Mouse (Mus musculus): ENCODE measurements at regions not wholly inside any gene's neighbourhood (a gene's known extent, or its start where the extent isn't known, plus 50 kb on each side); places are given as distances from the start of the nearest gene placed in this dataset.

DNA sequence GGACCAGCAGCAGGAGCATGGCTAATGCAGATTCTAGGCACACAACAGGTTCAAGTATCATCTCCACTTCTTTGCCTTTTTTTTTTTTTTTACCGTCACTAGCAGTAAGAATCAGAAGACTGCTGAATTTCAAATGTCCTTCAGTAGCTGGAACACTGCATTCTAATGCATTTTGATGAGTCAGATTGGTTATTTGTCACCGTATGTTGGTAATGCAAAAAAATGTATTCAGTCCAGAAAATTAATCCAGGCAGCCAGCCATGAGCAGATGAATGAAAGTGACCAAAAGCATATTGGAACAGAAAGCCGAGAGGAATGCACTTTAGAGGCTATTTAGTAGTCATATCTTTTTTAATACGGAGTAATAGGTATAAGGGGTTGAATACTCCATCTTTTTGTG, 322.4 kb upstream of the Pard3b start:
- DNase-seq (ENCODE audit: low spot score in 2 of 2) = no peak

DNA sequence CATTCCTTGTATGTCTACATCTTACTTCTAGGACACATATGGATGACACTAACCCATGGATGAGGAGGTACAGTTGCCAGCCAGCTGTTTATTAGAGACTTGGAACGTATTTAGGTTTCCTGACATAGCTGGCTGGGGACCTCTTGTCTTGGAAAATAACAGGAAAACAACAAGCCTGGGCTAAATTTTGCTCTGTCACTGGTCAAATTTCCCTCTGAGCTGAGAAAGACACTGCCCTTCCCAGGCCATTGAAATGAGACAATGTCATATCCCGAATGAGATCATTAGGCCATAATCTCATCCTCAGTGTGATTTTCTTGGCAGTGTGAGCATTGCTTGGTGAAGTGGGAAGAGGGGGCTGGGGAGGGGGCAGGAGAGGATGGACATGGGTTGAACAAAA, 321.9 kb upstream of the Pard3b start:
- DNase-seq (ENCODE audit: low spot score in 2 of 2) = no peak

DNA sequence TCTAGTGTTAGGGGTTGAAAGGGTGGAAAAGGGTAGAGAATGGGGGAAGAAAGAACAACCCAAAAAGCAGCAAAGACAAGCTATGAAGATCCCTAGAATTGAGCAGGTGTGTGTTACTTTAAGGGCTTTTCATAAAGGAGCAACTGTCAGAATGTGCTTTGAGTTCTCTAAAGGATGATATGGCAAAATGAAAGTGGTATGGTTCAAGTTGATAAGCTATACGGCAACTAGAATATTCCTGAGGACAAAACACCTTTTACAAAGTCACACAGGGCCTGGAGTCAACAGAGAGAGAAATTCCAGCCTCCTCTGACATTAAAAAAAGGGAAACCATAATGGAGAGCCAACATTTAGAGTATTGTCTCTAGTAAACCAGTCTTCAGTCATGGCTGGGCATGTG, 320.6 kb upstream of the Pard3b start:
- DNase-seq (ENCODE audit: low spot score in 2 of 2) = no peak

GRCm38 (mm10) chr1:61321513-61322145, 317.0 kb upstream of the Pard3b start:
- DNase-seq (ENCODE audit: low spot score in 2 of 2) = no peak

DNA sequence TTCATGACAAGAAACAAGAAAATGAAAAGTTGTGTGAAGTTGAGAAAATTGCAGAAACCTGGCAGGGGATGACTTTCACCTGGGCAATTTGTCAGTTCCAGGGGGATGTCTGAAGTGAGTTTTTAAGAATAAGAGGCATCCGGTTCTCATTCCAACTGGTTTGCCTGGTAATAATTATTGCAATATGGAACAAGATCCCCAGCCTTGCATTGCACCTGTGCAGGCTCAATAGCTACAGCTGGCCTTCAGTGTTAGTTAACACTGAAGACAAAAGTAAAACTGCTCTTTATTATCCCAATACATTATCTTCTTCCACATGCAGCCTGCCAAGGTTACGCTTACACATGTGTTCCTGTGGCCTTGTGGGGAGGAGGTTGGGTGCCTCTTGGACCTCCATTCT, 307.2 kb upstream of the Pard3b start:
- DNase-seq (ENCODE audit: low spot score in 2 of 2) = no peak

DNA sequence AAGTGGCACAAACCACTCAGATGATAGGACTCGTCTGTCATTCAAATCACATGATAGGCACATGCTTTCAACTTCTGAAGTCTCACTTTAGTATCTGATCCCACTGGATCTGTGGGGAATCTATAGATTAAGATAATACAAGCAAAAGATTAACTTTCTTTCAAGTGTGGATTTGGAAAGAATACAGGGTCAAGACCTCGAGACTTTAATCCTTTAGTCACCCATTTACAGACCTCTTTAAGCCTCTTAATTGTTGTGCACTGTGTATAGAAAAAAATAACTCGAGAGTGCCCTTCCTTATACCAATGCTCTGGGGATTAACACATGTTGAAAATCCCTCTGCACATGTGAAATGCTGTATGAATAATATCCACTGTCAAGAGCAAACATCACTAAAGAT, 306.7 kb upstream of the Pard3b start:
- DNase-seq (ENCODE audit: low spot score in 2 of 2) = no peak

DNA sequence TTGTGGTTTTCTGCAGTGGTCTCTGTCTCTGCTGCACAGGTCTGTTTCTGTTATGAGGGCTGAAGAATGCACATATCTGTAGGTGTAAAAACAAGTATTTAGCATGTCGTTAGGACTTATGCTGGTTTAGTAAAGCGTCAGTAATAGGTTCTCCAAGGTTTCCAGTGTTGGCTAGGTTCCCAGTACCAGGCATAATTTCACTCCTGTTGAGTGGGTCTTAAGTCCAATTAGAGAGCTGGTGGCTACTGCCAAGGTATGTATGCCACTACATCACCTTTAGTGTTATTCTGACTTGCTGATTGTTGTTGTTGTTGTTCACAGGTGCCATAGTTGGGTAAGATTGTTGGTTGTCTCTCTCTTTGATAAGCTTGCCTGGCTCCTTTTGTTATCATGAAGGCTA, 302.3 kb upstream of the Pard3b start:
- no peak for DNase-seq (ENCODE audit: low spot score in 2 of 2)

DNA sequence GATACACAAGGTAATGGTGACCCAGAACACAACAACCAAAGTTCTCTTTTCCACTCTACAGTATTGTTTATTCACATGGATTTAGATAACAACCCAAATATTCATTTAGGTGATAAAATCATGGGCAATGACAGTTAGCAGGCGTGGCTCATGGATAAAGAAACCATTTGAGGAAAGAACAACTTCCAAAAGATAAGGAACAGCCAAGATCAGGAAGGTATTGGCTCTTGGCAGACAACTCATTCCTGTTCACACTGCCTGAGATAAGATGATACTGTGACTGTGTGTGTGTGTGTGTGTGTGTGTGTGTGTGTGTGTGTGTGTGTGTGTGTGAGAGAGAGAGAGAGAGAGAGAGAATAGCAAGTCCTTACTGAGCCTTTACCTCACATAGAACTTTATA, 285.7 kb upstream of the Pard3b start:
- DNase-seq (ENCODE audit: low spot score in 2 of 2) = no peak

DNA sequence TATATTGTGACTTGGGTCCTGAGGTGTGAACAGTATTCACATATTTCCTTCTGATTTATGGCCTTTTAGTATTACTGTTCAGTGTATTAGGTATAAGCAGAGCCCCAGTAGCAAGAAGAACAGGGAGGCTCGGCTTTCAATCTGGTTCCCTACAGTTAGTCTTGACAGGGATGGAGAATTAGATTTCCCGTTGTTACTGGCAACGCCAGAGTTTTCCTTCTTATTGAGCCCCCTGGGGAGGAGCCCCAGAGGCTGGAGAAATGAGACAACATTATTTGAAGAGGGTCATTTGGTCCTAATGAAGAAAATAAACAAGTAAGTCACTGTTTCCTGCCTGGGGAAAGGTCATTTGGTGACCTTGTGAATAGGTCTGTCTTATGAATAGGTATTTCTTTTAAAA, 285.1 kb upstream of the Pard3b start:
- no peak for DNase-seq (ENCODE audit: low spot score in 2 of 2)

GRCm38 (mm10) chr1:61355241-61355640, 283.4 kb upstream of the Pard3b start:
- no peak for DNase-seq (ENCODE audit: low spot score in 2 of 2)

DNA sequence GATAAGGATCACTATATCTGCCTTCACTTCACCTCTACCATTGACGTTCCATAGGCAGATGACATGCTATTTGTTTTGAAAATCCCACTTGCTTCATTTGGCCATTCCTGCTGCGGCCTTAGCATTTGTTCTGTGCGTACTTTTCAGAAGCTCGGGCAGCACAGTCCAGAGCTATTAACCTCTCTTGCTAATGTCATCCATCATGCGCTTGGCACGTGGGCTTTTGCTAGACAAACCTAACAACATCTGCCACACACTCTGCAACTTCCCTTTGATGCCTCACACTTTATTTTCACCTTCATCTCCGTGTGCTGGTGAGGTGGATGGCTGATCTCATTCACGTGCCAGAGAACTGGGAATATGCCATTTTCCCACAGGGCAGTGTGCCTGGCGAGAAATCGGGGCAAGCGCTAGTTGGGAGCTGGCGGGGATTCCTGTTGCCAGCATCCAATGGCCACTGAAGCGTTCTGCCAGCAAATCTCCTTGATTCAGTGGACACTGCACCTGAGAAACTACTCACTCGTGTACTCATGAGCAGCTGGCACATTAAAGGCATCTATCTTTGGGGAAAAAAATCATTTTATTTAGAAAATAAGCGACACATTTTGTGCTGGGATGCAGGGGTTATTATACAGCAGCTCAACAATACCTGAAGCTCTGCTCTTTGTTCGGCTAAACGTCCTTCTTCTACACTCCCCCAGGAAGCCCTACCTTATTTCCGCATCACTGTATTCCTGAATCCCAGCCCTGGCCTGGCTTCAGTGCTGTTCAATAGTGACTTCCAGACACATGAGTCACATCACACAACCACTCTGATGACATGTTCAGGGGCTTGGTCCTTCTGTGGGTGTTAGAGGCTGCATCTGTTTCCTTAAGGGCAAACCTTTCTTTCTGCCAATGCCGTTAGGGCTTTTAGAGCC, 279.4 kb upstream of the Pard3b start:
- DNase-seq (ENCODE audit: low spot score in 2 of 2) = peak; percentile 45 to 50

- no peak for DNase-seq (ENCODE audit: low spot score in 2 of 2)
Observed at GRCm38 (mm10) chr1:61372581-61372980, 266.0 kb upstream of the Pard3b start.

- DNase-seq (ENCODE audit: low spot score in 2 of 2) = no peak
Observed at GRCm38 (mm10) chr1:61373661-61374491, 264.7 kb upstream of the Pard3b start.

- no peak for DNase-seq (ENCODE audit: low spot score in 2 of 2)
Observed at GRCm38 (mm10) chr1:61376417-61376816, 262.2 kb upstream of the Pard3b start.

DNA sequence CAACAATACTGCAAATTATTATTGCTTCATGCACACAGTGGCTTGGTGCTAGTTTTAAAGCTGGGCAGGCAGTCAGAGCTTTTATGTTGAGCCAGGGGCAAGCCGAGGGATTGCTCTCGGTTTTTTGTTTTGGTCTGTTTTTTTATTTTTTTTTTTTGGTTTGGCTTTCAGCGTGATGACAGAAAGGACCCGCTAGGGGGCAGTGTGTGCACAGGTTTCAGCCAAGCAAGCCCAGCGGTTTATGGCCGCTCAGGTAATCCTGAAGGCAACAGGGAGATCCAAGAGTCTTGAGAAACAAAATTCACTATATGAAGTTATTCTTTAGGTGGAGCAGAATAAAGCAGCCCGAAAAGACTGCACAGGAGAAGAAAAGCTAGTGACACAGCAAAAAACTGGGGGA, 261.6 kb upstream of the Pard3b start:
- peak; percentile 64 to 82 for DNase-seq (ENCODE audit: low spot score in 2 of 2)

DNA sequence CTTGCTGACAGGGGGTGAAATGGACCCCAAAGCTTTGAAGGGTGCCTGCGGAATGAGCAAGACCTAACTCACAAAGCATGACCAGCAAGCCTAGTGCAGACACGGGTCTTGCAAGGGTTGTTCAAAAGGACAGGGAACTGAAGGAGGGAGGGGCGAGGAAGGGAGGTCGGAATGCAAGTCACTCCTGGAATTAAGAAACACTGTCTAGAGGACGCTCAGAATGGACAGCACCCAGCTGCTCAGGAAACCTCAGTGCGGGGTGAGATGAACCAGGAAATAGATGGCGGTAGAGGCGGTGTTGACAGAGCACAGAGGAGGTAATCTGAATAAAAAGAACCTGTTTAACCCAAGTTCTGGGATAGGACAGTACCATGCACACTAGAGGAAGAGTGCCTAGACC, 260.4 kb upstream of the Pard3b start:
- no peak for DNase-seq (ENCODE audit: low spot score in 2 of 2)

- DNase-seq (ENCODE audit: low spot score in 2 of 2) = peak in 1 of 2 experiments; percentile 23
Observed at GRCm38 (mm10) chr1:61379771-61380517, 258.7 kb upstream of the Pard3b start.

GRCm38 (mm10) chr1:61387587-61387986, 251.0 kb upstream of the Pard3b start:
- no peak for DNase-seq (ENCODE audit: low spot score in 2 of 2)

DNA sequence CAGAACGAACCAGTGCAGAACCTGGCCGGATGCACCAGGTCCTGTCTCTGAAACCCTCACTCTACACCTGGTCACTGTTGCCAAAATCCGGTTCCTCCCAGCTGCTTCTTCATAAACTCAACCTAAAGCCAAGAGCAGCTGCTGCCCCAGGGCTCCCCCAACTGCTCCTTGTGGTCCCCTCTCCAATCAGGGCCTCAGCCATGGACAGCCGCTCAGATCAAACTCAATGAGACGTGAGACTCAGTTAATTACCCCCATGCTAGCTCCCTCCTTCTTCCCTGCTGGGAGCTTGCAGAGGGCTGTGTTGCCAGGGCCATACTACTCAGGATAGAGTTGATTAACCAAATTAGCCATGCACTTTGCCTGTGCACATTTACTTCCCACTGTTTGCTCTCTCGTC, 240.8 kb upstream of the Pard3b start:
- no peak for DNase-seq (ENCODE audit: low spot score in 2 of 2)

DNA sequence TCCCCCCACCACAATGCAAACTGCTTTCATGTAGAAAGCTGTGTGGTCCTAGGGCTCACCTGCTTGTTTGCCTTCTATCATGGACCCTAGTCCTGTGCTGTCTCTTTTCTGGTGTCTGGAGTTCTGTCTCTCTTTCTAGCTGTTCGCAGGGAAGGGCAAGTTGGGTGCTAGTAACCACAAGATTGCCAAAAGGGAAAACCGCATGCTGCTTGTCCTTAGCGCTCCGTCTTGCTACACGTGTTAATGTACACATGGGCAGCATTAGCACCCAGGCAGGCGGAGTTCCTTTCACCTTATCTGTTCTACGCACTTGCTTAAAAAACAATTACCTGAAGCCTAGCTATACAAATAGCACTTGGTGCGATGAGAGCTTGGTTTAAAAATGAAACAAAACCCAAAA, 236.3 kb upstream of the Pard3b start:
- DNase-seq (ENCODE audit: low spot score in 2 of 2) = no peak

DNA sequence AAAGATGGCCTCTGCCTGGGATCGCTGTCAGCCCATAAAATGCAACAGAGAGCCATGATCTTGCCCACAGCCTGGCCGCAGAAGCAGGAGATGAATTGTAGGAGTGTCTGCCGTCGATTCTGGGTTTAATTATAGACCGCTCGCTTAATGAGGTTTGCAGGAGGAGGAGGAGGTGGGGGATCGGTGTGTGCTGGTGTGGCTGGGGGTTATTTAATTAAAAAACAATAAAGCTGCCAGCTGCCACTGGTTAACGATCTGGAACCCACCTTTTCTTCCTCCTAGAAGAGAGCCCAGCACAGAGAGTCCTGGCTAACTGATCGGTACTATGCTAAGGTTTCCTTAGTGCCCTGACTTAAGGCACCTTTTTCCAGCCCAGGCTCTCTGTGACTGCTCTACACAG, 231.4 kb upstream of the Pard3b start:
- DNase-seq (ENCODE audit: low spot score in 2 of 2) = no peak

DNA sequence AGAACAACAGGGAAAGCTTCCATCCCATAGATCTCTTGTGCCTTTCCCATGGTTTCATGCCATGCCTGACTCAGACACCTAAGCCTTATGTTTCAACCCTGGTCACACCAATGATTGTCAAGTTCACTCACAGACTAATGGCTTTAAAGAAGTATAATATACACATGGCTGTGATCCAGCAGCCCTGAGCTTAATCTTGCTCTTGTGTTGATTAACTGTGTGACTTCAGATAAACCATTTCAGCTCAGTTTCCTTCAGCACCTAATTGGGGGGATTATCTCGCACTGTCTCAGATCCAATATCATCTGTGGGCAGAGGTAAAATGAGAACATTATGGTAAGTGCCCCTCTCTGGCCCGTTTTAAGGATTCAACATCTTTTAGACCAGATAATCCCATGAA, 223.9 kb upstream of the Pard3b start:
- no peak for DNase-seq (ENCODE audit: low spot score in 2 of 2)
